Mouse (Mus musculus): ENCODE data around the gene Dok5.

The Dok5 gene

GRCm38 (mm10) chr2:170738891-170739290, 7.3 kb downstream of the Dok5 start:
- DNase-seq (ENCODE audit: low spot score) = no peak

DNA sequence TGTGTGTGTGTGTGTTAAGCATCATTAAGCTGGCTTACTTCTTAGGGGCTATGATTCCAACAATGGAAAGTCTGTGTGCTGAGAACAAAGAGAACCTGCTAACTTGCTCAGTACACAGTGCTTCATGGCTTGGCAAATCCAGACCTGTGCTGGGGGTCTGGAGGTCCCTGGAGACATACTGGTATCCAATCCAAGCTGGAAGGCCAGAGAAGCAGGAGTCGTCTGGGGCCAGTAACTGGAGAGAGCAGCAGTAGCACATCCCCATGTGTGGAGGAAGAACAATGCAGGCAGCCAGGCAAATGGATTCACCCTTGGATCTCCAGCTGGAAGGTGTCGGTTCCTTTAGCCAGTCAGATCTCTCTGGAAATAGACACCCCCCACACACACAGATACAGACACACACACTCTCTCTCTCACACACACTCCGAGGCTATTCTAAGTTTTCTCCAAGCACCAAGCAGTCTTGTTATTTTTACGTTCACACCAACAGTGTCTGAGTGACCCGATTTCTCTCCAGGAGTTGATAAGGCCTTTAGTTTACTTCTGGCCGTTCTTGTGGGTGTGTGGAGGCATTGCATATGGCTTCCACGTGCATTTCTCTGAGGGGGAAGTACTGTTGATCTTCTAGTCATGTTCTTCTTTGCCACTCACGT, 8.2 kb downstream of the Dok5 start:
- DNase-seq (ENCODE audit: low spot score) = peak; percentile 7

DNA sequence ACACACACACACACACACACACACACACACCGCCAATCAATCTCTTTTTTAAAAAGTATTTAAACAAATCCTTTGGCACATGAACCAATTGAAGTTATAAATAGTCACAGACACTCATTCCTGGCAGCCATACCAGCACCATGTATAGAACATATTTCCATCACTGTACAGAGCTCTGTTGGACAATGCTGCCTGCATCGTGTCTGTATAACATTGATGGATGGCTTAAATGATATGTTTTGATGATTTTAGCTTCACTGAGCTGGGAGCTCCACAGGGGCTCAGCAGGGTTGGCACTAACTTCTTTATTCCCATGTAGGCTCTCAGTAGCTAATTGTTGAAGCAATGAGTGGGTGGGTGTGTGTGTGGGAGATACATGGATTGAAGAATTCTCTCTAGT, 11.9 kb downstream of the Dok5 start:
- DNase-seq (ENCODE audit: low spot score) = no peak

DNA sequence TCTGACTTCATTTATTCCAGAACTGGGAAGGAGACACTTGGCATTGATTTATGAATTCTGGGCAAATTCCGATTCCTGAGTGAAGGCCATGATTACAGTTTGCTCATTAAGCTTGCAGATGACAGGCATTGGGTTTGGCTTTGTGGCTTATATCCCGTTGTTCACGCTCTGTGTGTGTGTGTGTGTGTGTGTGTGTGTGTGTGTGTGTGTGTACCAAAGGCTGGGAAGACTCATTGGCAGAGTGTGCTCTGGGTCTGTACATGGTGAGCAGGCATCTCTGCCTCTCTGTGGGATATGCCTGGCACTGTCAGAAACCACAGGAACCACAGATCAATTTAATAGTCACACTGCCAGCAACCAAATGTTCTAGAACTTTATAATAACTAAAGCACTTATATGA, 17.3 kb downstream of the Dok5 start:
- DNase-seq (ENCODE audit: low spot score) = no peak

- DNase-seq (ENCODE audit: low spot score) = no peak
Observed at GRCm38 (mm10) chr2:170752191-170752850, 20.7 kb downstream of the Dok5 start.

- DNase-seq (ENCODE audit: low spot score) = no peak
Observed at GRCm38 (mm10) chr2:170755817-170756216, 24.2 kb downstream of the Dok5 start.

- DNase-seq (ENCODE audit: low spot score) = no peak
Observed at GRCm38 (mm10) chr2:170756667-170757066, 25.1 kb downstream of the Dok5 start.

DNA sequence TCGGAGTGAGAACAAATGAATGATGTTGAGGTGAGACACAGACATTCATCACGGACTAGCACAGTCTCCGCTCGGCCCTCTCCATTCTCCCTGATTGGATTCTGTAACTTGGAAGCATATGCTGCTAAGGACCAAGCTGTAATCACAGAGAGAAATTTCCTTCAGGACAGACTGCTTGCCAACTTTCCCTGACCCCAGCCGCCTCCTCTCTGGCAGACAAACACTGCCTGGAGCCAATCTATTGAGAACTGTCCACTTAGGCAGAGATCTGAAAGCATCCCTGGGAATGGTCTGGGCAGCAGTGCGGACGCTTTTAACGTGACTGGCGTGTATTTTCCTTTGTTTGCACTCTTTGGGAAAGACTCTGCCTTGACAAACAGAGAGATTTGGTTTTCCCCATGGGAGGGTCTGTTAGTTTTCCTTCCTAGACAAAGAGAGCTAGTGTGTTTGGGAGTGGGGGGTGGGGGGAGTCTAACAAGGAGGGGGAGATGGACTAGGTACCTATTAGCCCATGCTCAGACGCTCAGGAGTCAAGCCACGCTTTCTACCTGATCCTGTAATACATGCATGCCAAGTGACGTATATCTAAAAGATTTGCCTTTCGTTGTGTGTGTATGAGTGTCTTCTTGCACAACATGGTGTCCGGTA, 25.7 kb downstream of the Dok5 start:
- no peak for DNase-seq (ENCODE audit: low spot score)

DNA sequence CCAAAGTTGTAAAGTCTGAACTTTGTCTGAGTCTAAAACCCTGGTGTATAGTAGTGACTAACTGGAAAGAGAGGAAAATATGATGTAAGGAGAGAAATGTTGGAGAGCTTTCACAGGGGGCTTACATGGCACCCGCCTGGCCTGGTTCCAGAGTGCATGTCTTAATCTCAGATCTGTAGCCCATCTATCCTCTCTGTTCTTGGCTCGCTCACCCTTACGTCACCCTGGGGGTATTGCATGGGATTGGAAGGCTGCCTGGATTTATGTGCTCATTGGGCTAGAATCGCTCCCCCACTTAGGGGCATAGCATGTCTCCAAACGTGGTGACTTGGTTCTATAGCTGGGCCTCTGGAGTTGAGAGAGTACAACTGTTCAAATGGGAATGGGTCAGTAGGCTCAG, 26.6 kb downstream of the Dok5 start:
- no peak for DNase-seq (ENCODE audit: low spot score)

- no peak for DNase-seq (ENCODE audit: low spot score)
Observed at GRCm38 (mm10) chr2:170764704-170765103, 33.1 kb downstream of the Dok5 start.

DNA sequence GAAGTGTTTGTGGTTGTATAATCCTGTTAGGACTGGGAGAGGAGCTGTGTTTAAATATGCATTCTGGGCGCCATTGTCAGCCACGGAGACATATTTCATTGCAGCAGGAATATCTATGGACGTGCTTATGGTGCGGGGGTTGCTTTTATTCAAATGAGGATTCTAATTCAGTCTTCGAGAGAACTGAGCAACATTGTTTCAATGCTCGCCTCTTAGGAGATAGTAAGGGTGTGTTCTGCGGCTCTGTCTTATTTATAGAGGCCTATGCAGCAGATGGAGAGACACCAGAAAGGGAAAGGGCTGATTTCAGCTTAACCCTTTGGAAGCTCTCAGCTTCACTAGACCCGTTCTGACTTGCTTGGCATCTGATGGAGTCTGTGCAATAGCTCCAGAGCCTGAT, 35.6 kb downstream of the Dok5 start:
- no peak for DNase-seq (ENCODE audit: low spot score)

GRCm38 (mm10) chr2:170768699-170769098, 37.1 kb downstream of the Dok5 start:
- DNase-seq (ENCODE audit: low spot score) = no peak

GRCm38 (mm10) chr2:170771555-170771954, 39.9 kb downstream of the Dok5 start:
- DNase-seq (ENCODE audit: low spot score) = no peak

DNA sequence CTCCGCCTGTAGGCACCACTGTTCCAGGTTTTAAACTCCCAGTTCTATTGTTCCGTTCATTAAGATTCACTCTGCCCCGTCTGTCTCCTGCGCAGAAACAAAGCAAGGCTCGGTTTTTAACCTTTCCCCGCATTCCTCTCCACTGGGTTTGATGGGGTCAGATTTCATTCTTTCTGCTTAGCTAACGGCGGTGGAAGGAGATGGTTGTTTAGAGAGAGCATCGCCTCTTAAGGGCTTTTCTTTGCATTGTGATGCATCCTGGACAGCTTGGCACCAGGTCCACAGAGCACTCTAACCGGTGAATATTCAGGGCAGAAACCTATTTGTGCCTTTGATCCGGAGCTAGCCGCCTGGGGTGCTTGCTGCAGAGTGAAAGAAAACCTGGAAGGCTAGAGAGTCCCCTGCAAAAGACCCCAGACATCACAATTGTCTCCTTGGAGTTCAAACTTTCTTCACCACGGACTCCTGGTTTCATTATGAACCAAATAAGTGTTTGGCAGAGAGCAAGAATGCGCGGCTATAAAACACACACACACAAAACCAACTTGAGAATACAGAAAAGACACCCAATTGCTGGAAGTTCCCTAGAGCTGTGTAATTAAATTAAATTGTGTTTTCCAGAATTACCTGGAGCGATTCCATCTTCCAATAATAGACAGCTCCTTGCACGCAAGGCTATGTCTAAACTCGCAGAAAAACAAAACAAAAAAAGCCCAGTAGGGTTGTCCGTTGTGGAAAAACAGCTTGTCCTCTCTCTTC, 40.7 kb downstream of the Dok5 start:
- DNase-seq (ENCODE audit: low spot score) = peak; percentile 7

- no peak for DNase-seq (ENCODE audit: low spot score)
Observed at GRCm38 (mm10) chr2:170772885-170773270, 41.3 kb downstream of the Dok5 start.

DNA sequence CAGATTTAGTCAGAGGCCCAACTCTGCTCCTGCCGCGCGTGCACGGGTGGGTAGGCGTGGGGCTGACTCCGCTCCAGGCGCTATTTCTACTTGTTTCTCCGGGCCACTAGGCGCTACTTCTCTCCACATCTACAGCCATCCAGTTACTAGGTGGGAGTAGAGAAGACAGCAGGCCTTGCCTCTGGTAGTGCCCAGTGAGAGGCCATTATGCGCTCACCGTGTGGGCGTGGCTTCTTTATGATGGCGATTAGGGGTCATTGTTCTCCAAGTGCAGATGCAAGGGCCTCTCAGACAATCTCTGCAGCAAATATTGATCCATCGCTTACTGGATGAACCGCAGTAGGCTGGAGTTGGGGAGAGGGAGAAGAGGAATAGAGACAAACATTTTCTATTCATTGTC, 44.0 kb downstream of the Dok5 start:
- DNase-seq (ENCODE audit: low spot score) = no peak

DNA sequence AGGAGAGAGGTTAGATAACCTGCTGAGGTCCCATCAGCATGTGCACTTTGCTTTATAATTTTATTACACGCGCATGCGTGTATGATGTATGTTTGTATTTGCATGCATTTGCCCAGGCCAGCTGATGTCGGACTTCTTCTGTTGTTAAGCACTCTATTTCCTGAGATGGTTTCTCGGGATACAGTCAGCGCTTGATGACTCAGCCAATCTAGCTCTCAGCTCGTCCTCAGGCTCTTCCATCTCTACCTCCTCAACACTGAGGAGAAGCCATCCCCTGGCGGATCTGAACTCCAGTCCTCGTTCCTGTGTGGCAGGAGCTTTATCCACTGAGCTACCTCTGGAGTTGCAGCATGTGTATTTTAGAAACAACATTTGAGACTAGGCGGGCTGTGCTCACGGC, 44.5 kb downstream of the Dok5 start:
- no peak for DNase-seq (ENCODE audit: low spot score)

GRCm38 (mm10) chr2:170777572-170777971, 46.0 kb downstream of the Dok5 start:
- DNase-seq (ENCODE audit: low spot score) = no peak

- no peak for DNase-seq (ENCODE audit: low spot score)
Observed at GRCm38 (mm10) chr2:170780010-170780750, 48.6 kb downstream of the Dok5 start.

DNA sequence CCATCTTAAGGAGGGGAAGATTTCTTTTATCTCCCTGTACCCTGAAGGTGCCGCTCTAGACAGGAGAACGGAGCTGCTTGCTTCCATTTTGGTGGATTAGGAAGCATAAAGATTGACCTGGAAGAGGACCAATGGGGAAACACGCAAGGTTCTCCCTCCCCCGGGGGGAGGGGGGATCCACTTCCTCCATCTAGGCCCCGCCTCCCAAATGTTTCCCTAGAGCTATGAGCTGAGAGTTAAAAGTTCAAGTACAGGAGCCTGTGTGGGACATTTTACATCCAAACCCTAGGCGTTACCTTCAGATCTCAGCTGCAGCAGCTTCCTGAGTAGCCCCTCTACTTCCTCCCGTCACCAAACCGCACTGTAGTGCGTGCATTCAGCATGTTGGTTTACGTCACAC, 56.5 kb downstream of the Dok5 start:
- DNase-seq (ENCODE audit: low spot score) = no peak

GRCm38 (mm10) chr2:170791332-170792017, 59.9 kb downstream of the Dok5 start:
- no peak for DNase-seq (ENCODE audit: low spot score)

DNA sequence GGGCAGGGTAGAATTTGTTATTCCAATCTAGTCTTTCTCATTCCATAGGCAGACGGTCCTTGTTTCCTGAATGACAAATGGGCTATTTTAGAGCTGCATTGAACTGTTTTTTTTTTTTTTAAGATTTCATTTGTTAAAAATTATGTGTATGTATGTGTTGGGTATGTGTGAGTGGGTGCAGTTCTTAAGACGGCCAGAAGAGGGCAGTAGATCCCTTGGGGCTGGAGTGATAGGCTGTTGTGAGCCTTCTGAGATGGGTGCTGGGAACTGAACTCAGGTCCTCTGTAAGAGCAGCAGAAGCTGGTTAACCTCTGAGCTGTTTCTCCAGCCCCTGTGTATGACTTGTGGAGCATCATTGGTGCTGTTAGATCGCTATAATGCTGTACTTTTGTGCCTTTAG, 63.6 kb downstream of the Dok5 start:
- DNase-seq (ENCODE audit: low spot score) = no peak
